Mouse (Mus musculus) embryonic facial prominence, embryonic 14.5 days (tissue): ENCODE data around the gene Lyrm9. TPM values are rescaled to one million over a fixed set of nuclear protein-coding genes. Genes with fewer than 3 reads are reported as not detected.

Source experiments
- ATAC-seq: fragments of 200-750 bp; cut with Nextera tagmentation; 2 replicates; pipeline ENCODE4 v1.8.0; 2017; ENCODE audit warnings: low read depth, moderate number of reproducible peaks, moderate TSS enrichment
- DNase-seq: peaks from one replicate; pipeline ENCODE4 v3.0.0-alpha.2; 2015; ENCODE audit warnings: low spot score
- H3K27ac ChIP-seq: fragments of 300-500 bp; sonication (generic); replicated peaks from 2 replicates; pipeline ENCODE4 v1.5.1; 2014; ENCODE audit warnings: low read depth, mild to moderate bottlenecking, low read length, moderate library complexity
- H3K27me3 ChIP-seq: fragments of 300-500 bp; sonication (generic); replicated peaks from 2 replicates; pipeline ENCODE4 v1.6.1; 2014; ENCODE audit warnings: low read length; ENCODE audit not compliant: control insufficient read depth, insufficient read depth
- H3K36me3 ChIP-seq: fragments of 300-500 bp; sonication (generic); 2 replicates; pipeline ENCODE4 v1.6.1; 2014; ENCODE audit warnings: low read length, mixed read lengths; ENCODE audit not compliant: control insufficient read depth, insufficient read depth
- H3K4me1 ChIP-seq: fragments of 300-500 bp; sonication (generic); 2 replicates; pipeline ENCODE4 v1.6.1; 2014; ENCODE audit warnings: antibody characterized with exemption, low read length; ENCODE audit not compliant: control insufficient read depth, insufficient read depth
- H3K4me2 ChIP-seq: fragments of 300-500 bp; sonication (generic); 2 replicates; pipeline ENCODE4 v1.6.1; 2014; ENCODE audit warnings: low read depth, mild to moderate bottlenecking, low read length, moderate library complexity, mixed read lengths
- H3K4me3 ChIP-seq: fragments of 300-500 bp; sonication (generic); 2 replicates; pipeline ENCODE4 v1.5.1; 2014; ENCODE audit warnings: low read depth, mild to moderate bottlenecking, low read length
- H3K9ac ChIP-seq: fragments of 300-500 bp; sonication (generic); 2 replicates; pipeline ENCODE4 v1.6.1; 2014; ENCODE audit warnings: low read depth, mild to moderate bottlenecking, low read length, moderate library complexity, mixed read lengths
- H3K9me3 ChIP-seq: fragments of 300-500 bp; sonication (generic); 2 replicates; pipeline ENCODE4 v1.6.1; 2016; ENCODE audit warnings: low read length; ENCODE audit not compliant: control insufficient read depth
- WGBS: fragments of 180-500 bp; shearing (Covaris S2); extraction: QIAGEN DNeasy Blood & Tissue Kit; methylation state at CpG from one replicate; pipeline ENCODE4 v1.1.7; 2014; 5-methylcytosine and 5-hydroxymethylcytosine counted together
- polyA plus RNA-seq: library from polyadenylated mRNA; unstranded; fragments of >200 nt; fragmentation: Nextera tagmentation; extraction: Ambion mirVana; gene quantifications from 2 replicates; pipeline ENCODE4 v1.2.1, GENCODE M21; 2014

The Lyrm9 gene
- polyA plus RNA-seq, 1 experiment from 2014 or later, result 14.2 TPM

DNA sequence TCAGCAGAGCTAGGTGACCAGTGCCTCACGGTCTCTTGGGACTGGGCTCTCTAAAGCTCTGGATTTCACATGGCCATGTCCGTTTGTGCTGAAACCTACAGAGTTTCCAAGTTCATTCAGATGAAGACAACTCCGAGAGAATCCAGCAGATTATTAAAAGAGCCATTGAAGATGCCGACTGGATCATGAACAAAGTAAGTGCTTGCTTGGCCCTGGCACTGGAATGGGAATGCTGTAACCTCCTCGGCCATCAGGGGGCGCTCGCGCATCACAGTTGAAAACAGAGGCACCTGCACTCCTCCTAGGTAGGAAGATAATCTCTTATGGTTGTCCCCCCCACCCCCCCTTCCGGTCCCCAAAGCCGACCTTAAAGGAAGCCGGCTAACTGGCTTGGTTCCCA is 11.6 kb downstream of the Lyrm9 start:
- H3K27ac ChIP-seq, result no peak overlapping the region
- H3K9me3 ChIP-seq, result 0 out of 2 replicates have a peak, but pooled peaks cover 3% of the 10 kb centered on the region
- H3K27me3 ChIP-seq, result no peaks in the 10 kb centered on the region
- no peak for ATAC-seq
- no peak overlapping the region for H3K4me3 ChIP-seq
- 0 out of 2 replicates have a peak, but pooled peaks cover 2% of the 10 kb centered on the region for H3K4me1 ChIP-seq
- 16% methylated on average over 8 of the region's 11 CpGs for WGBS
- no peak overlapping the region for H3K9ac ChIP-seq
- no peaks in the 10 kb centered on the region for H3K36me3 ChIP-seq
- no peak for DNase-seq
- H3K4me2 ChIP-seq, result no peak overlapping the region

DNA sequence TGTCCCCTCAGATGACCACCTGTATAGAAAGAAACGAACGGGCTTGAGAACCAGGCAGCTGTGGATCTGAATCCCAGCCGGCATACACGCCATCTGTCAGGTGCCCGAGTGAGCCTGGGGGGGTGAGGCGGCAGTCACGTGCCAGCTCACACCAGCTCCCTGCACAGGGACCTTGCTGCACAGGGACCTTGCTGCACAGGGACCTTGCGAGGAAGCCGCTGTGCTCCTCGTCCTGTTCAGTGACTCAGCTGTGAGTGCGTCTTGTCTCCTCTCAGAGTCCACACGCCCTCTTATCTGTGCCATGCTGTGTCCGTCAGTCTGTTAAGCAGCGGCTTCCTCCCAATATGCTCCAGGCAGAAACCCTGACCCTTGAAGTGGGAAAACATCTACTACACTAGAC is 13.1 kb downstream of the Lyrm9 start:
- no peak overlapping the region for H3K9ac ChIP-seq
- H3K4me3 ChIP-seq, result no peak overlapping the region
- H3K9me3 ChIP-seq, result 0 out of 2 replicates have a peak, but pooled peaks cover 3% of the 10 kb centered on the region
- 79% methylated on average over 13 of the region's 14 CpGs for WGBS
- no peaks in the 10 kb centered on the region for H3K27me3 ChIP-seq
- no peak for DNase-seq
- 0 out of 2 replicates have a peak, but pooled peaks have one; percentile 12 for ATAC-seq
- H3K27ac ChIP-seq, result no peak overlapping the region
- no peak overlapping the region for H3K4me2 ChIP-seq
- H3K36me3 ChIP-seq, result no peaks in the 10 kb centered on the region
- H3K4me1 ChIP-seq, result no peaks in the 10 kb centered on the region

DNA sequence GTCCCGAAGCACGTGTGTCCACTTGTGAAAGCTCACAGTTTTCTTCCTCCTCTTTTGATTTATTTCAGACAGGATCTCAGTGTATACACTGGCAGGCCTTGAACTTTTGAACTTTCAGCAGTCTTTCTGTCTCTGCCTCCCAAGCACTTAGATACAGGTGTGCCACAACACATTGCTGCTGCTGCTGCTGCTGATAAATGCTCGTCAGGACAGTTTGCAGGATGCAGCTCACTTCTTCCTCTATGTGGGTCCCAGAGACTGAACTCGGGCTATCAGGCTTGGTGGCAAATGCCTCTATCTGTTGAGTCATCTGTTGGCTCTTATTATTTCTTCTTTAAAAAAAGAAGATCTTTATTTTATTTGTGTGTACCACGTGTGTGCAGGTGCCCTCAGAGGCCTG is 13.8 kb downstream of the Lyrm9 start:
- no peak for DNase-seq
- Histone ChIP-seq H3K27me3 (no peaks in the 10 kb centered on the region), H3K4me1 (no peaks in the 10 kb centered on the region), H3K9ac (no peak overlapping the region), H3K4me3 (no peak overlapping the region), H3K36me3 (no peaks in the 10 kb centered on the region), H3K27ac (no peak overlapping the region), H3K9me3 (0 out of 2 replicates have a peak, but pooled peaks cover 3% of the 10 kb centered on the region), H3K4me2 (no peak overlapping the region)
- no peak for ATAC-seq
- 78% methylated on average over 5 of the region's 5 CpGs for WGBS

DNA sequence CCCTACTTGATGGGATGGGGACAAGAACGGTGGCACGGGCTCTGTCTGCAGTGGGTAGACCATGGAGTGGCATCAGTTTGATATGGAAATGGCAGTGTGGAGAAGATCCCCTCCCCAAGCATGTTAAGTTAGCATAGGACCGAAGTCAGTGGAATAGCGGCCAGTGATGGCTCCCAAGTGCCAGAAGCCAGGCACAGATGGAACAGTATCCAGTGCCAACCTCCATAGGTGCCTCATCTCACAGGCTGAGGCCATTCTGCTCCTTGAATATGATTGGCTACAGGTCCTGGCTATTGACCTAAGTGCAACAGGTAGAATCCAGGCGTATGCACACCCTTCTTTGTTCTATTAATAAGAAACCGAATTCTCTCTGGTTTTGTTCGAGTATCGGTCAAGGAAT is 15.6 kb downstream of the Lyrm9 start:
- Histone ChIP-seq H3K27ac (no peak overlapping the region), H3K4me2 (no peak overlapping the region), H3K9ac (no peak overlapping the region), H3K27me3 (no peaks in the 10 kb centered on the region), H3K36me3 (no peaks in the 10 kb centered on the region), H3K4me3 (no peak overlapping the region), H3K9me3 (0 out of 2 replicates have a peak, but pooled peaks cover 3% of the 10 kb centered on the region), H3K4me1 (no peaks in the 10 kb centered on the region)
- no peak for DNase-seq
- no peak for ATAC-seq
- 94% methylated on average over 8 of the region's 8 CpGs for WGBS

DNA sequence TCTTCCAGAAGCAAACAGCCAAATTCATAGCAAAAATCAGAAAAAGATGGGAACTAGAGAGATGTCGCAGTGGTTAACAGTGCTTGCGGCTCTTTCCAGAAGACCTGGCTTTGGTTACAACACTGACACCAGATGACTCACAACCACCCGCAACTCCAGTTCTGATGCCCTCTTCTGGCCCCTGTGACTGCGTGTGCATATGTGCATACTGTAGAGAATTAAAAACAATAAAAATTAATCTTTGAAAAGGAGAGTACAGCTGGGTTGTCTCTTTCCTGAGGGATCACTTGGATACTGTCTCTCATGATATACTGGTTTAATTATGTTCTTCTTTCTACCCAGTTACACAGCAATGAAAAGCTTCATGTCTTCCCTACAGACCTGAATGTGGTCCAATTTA is 20.2 kb downstream of the Lyrm9 start:
- Histone ChIP-seq H3K9ac (no peak overlapping the region), H3K9me3 (no peaks in the 10 kb centered on the region), H3K4me1 (no peaks in the 10 kb centered on the region), H3K27me3 (no peaks in the 10 kb centered on the region), H3K36me3 (no peaks in the 10 kb centered on the region), H3K27ac (no peak overlapping the region), H3K4me2 (no peak overlapping the region), H3K4me3 (no peak overlapping the region)
- DNase-seq (no peak), ATAC-seq (no peak)
- WGBS, result 75% methylated on average over 4 of the region's 4 CpGs

DNA sequence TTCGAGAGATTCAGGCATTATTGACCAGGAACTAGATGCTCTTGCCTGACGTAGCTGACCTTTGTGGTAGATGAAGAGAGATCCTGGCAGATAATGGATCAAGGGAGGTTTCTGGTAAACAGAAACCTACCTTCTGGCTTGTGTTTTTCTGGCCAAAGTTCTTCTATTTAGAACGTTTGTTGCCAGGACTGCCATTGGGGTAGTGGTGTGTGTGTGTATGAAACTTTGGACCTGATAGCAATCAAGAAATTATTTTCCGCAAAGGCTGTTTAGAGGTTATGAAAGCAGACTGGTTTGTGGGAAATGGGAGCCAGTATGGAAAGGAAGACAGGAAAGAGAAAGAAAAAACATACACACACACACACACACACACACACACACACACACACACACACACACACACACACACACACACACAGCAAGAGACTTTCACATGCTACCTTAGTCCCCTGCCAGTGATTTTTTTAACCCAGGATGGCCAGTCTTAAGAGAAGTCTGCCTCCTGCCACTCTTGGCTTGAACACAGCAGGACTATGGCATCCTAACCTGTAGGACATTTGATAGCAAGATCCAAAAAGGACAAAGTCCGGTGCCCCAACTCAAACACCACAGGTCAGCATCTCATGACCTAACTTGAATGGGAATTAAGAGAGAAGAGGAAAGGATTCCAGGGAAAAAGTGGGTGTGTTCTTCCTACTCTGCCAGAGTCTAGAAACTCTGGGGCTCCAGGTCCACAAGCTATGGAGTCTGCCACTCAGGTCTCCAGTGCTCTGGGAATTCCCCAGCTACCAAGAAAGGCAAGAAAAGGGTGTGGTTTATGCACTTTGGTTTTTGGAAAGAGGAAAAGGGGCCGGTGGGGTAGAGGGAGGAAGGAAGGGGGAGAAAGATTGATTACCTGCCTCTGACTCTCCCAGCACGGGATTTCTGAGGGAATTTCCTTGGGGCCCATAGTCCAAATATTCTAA is 21.8 kb downstream of the Lyrm9 start:
- H3K9ac ChIP-seq, result no peak overlapping the region
- no peaks in the 10 kb centered on the region for H3K9me3 ChIP-seq
- no peaks in the 10 kb centered on the region for H3K36me3 ChIP-seq
- no peak overlapping the region for H3K4me2 ChIP-seq
- 55% methylated on average over 7 of the region's 7 CpGs for WGBS
- ATAC-seq, result no peak
- no peak overlapping the region for H3K27ac ChIP-seq
- no peak overlapping the region for H3K4me3 ChIP-seq
- H3K27me3 ChIP-seq, result no peaks in the 10 kb centered on the region
- no peaks in the 10 kb centered on the region for H3K4me1 ChIP-seq
- no peak for DNase-seq

DNA sequence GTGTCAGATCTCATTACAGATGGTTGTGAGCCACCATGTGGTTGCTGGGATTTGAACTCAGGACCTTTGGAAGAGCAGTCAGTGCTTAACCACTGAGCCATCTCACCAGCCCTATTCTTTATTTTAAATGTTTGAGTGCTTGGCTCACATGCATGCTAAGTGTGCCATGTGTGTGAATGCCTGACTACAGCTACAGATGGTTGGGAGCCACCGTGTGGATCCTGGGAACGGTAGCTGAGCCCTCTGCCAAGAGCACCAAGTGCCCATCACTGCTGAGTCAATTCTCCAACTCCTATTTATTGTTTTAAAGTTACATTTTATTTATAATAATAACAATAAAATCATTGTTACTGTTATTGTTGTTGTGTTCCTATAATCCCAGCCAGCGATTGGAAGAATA is 23.5 kb downstream of the Lyrm9 start:
- no peaks in the 10 kb centered on the region for H3K36me3 ChIP-seq
- no peak overlapping the region for H3K4me2 ChIP-seq
- no peak overlapping the region for H3K9ac ChIP-seq
- H3K4me3 ChIP-seq, result no peak overlapping the region
- no peak overlapping the region for H3K27ac ChIP-seq
- no peaks in the 10 kb centered on the region for H3K9me3 ChIP-seq
- 90% methylated on average over 3 of the region's 3 CpGs for WGBS
- no peak for ATAC-seq
- DNase-seq, result no peak
- no peaks in the 10 kb centered on the region for H3K27me3 ChIP-seq
- H3K4me1 ChIP-seq, result no peaks in the 10 kb centered on the region

DNA sequence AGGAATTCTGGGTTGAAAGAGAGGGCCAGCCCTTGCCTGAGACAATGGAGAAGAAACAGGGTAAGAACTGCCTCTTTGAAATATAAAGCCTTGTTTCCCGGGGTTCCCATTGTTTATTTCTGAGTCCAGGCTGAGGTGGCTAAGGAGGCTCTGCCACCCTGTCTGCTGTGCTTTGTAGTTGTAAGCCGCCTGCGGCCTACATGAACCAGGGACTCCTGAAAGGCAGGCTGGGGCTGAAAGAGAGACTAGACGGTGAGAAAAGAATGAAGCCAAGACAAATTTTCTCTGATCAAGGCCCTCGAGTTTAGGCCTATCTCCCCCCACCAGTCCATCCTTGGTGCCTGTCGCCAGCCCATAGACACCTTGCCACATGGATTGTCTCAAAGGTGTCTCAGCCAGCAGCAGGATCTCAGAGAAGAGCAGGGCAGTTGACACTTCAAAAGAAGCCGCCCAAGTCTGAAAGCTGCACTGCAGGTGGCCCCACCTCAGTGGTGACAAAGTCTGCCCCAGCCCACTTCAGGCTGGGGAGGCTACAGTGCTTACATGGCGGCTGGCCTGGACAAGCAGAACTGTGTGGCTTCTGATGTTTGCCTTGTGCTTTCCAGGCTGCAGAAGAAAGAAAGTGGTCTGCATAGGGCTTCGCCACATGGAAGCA is 25.0 kb downstream of the Lyrm9 start:
- no peak overlapping the region for H3K4me3 ChIP-seq
- H3K27me3 ChIP-seq, result no peaks in the 10 kb centered on the region
- H3K9me3 ChIP-seq, result no peaks in the 10 kb centered on the region
- WGBS, result 42% methylated on average over 9 of the region's 9 CpGs
- no peak overlapping the region for H3K27ac ChIP-seq
- no peaks in the 10 kb centered on the region for H3K36me3 ChIP-seq
- no peaks in the 10 kb centered on the region for H3K4me1 ChIP-seq
- no peak overlapping the region for H3K4me2 ChIP-seq
- no peak for DNase-seq
- ATAC-seq, result no peak
- no peak overlapping the region for H3K9ac ChIP-seq
